Mouse (Mus musculus) forebrain, embryonic 14.5 days (tissue): Measurements from ENCODE around the gene Fam57a. TPM values are rescaled to one million over a fixed set of nuclear protein-coding genes. Genes with fewer than 3 reads are reported as not detected.
A peak's percentile ranks its signal among the peaks of the same experiment; 100 is the strongest.

ENCODE experiments used
- ATAC-seq: fragments of 200-750 bp; cut with Nextera tagmentation; 2 replicates; pipeline ENCODE4 v1.8.0; 2017; ENCODE audit warnings: mild to moderate bottlenecking, moderate library complexity
- DNase-seq: peaks from one replicate; pipeline ENCODE4 v3.0.0-alpha.2; 2015; ENCODE audit warnings: low spot score
- H3K27ac ChIP-seq: fragments of 300-500 bp; sonication (generic); 2 replicates; pipeline ENCODE4 v1.5.1; 2014; ENCODE audit warnings: low read depth, mild to moderate bottlenecking, control low read depth, low read length, moderate library complexity
- H3K27me3 ChIP-seq: fragments of 300-500 bp; sonication (generic); replicated peaks from 2 replicates; pipeline ENCODE4 v1.6.1; 2014; ENCODE audit warnings: low read length, control low read depth, mixed read lengths; ENCODE audit not compliant: control insufficient read depth, insufficient read depth
- H3K36me3 ChIP-seq: fragments of 300-500 bp; sonication (generic); 2 replicates; pipeline ENCODE4 v1.6.1; 2014; ENCODE audit warnings: low read length, control low read depth; ENCODE audit not compliant: control insufficient read depth, insufficient read depth
- H3K4me1 ChIP-seq: fragments of 300-500 bp; sonication (generic); 2 replicates; pipeline ENCODE4 v1.6.1; 2014; ENCODE audit warnings: antibody characterized with exemption, low read length, control low read depth; ENCODE audit not compliant: control insufficient read depth, insufficient read depth
- H3K4me2 ChIP-seq: fragments of 300-500 bp; sonication (generic); 2 replicates; pipeline ENCODE4 v1.6.1; 2014; ENCODE audit warnings: mild to moderate bottlenecking, control low read depth, low read length
- H3K4me3 ChIP-seq: fragments of 300-500 bp; sonication (generic); 2 replicates; pipeline ENCODE4 v1.5.1; 2014; ENCODE audit warnings: low read depth, low read length, control low read depth
- H3K9ac ChIP-seq: fragments of 300-500 bp; sonication (generic); 2 replicates; pipeline ENCODE4 v1.6.1; 2014; ENCODE audit warnings: mild to moderate bottlenecking, low read length, control low read depth, moderate library complexity
- H3K9me3 ChIP-seq: fragments of 300-500 bp; sonication (generic); replicated peaks from 2 replicates; pipeline ENCODE4 v1.6.1; 2016; ENCODE audit warnings: low read length, control low read depth, mixed read lengths; ENCODE audit not compliant: control insufficient read depth
- WGBS: fragments of 180-500 bp; shearing (Covaris S2); extraction: QIAGEN DNeasy Blood & Tissue Kit; methylation state at CpG from one replicate; pipeline ENCODE4 v1.1.7; 2014; 5-methylcytosine and 5-hydroxymethylcytosine counted together
- polyA plus RNA-seq: library from polyadenylated mRNA; unstranded; fragments of >200 nt; fragmentation: Nextera tagmentation; extraction: Ambion mirVana; gene quantifications from 2 replicates; pipeline ENCODE4 v1.2.1, GENCODE M21; 2014

Fam57a gene
- polyA plus RNA-seq, 1 experiment from 2014 or later: 26.1 TPM

DNA sequence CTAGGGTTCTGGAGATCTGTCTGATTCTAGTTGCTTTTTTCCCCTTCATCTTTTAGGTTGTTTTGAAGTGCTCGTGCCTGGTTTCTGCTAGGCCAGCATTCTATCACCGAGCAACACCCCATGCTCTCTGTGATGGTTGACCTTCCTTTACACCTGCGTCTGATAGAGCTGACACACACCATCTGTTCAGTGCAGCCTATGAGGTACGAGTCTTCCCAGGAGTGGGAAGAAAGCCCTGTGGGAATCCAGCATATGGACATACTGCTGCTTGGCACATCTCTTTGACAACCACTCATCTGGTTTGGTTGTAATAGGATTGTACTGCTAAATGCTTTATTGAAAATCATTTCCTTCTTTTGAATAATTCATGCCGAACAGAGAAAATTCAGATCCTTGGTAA lies 9.3 kb upstream of the Fam57a start:
- Histone ChIP-seq H3K4me3 (no peak overlapping the region), H3K9ac (no peak overlapping the region), H3K4me2 (no peak overlapping the region), H3K27me3 (no peaks in the 10 kb centered on the region), H3K4me1 (no peaks in the 10 kb centered on the region), H3K36me3 (peaks cover 28% of the 10 kb centered on the region), H3K9me3 (no peaks in the 10 kb centered on the region), H3K27ac (0 out of 2 replicates have a peak overlapping the region, but pooled peaks have one; percentile 39)
- ATAC-seq (peak; percentile 77), DNase-seq (peak; percentile 69)
- whole genome bisulfite sequencing: 57% methylated on average over 5 of the region's 5 CpGs

DNA sequence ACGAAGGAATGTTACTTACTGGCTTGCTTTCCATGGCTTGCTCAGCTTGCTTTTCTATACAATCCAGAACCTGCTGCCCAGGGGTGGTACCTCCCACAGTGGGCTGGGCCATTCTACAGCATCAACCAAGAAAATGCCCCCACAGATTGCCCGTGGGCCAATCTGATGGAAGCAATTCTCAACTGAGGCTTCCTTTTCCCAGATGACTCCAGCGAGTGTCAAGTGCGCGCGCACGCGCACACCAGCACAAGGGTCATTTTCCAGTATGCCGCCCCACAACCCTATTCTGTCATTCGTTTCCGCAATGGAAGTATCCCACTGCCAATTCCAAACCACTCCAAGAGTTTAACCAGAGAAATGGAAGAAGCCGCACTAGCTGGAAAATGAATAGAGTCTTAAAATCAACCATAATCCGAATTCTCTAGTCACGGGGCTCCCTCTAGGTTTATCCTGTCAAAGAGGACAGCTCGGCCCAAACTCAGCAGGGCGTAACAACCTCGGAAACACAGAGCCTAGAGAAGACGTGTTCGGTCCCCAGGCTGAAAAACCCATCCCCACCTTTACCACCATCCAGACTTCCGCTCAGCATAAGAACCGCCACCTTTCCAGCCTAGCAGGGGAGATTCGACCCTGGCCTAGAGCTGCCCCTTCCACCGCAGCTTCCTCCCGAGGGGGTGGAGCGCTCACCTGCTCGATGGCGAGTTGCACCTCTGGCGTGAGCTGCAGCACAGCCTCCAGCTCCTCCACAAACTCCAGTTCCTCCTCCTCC lies 561 bp upstream of the Fam57a start:
- peak overlapping the region; percentile 82 for H3K4me3 ChIP-seq
- ATAC-seq: peak; percentile 78
- WGBS: 2% methylated on average over 28 of the region's 28 CpGs

DNA sequence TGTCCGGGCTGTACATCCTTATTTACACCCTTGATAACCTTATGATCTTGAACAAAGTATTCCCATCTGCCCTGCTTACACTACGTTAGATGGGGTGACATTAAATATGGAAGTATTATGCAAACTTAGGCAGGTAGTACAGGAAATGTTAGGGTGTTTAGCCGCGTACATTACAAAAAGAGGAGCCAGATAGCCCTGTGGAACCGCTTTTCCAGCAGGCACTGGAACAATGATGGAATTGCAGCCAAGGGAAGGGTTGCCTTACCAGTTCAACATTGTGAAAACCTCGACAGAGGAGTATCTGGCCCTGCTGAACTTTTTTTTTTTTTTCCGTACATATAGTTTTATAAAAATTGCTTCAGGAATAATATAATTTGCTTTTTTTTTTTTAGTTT lies 672 bp downstream of the Fam57a start:
- Histone ChIP-seq H3K9ac (peak overlapping the region; percentile 73), H3K9me3 (no peaks in the 10 kb centered on the region), H3K27me3 (no peaks in the 10 kb centered on the region), H3K27ac (no peak overlapping the region), H3K4me1 (peaks cover 10% of the 10 kb centered on the region), H3K4me2 (peak overlapping the region; percentile 74), H3K36me3 (peaks cover 16% of the 10 kb centered on the region; the same call in 1 of the 2 replicates), H3K4me3 (peak overlapping the region; percentile 82)
- 21% methylated on average over 7 of the region's 7 CpGs for WGBS
- ATAC-seq: no peak
- DNase-seq: no peak

More for the DNA sequence above, 561 bp upstream of the Fam57a start:
- no peaks in the 10 kb centered on the region for H3K9me3 ChIP-seq
- H3K9ac ChIP-seq: peak overlapping the region; percentile 73
- H3K4me1 ChIP-seq: peaks cover 10% of the 10 kb centered on the region
- peak overlapping the region; percentile 40 for H3K27ac ChIP-seq
- H3K4me2 ChIP-seq: peak overlapping the region; percentile 74
- peaks cover 20% of the 10 kb centered on the region for H3K36me3 ChIP-seq
- no peaks in the 10 kb centered on the region for H3K27me3 ChIP-seq
- DNase-seq: peak; percentile 59

DNA sequence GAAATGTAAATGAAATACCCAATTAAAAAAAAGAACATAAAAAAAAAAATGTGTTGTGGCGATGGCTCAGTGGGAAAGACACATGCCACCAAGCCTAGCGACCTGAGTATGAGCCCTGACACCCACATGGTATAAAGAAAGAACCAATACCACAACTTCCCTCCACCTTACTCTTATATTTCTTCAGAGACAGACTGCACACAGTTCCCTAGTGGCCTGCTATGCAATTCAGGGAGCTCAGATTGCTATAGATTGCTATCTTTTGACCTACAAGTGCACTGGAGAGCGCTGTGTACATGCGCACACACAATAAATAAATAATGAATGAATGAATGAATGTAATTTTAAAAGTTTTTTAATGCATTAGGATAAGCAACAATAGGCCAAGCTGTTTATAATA lies 4.3 kb downstream of the Fam57a start:
- WGBS: 90% methylated on average over 4 of the region's 4 CpGs
- Histone ChIP-seq H3K27ac (no peak overlapping the region), H3K4me1 (peaks cover 5% of the 10 kb centered on the region), H3K27me3 (no peaks in the 10 kb centered on the region), H3K36me3 (no peaks in the 10 kb centered on the region), H3K9ac (no peak overlapping the region), H3K4me2 (no peak overlapping the region), H3K9me3 (no peaks in the 10 kb centered on the region), H3K4me3 (no peak overlapping the region)
- no peak for DNase-seq
- no peak for ATAC-seq

DNA sequence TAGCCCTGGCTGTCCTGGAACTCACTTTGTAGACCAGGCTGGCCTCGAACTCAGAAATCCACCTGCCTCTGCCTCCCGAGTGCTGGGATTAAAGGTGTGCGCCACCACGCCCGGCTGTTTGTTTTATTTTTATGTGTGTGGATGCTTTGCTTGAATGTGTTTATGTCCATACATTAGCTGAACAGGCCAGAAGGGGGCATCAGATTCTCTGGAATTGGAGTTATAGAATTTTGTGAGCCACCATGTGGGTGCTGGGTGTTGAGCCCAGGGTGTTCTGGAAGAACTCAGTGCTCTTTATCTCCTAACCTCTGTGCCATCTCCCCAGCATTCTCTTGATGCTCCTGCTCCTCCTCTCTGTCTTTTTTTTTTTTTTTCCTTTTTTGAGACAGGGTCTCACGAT lies 7.4 kb downstream of the Fam57a start:
- H3K4me2 ChIP-seq: no peak overlapping the region
- H3K27me3 ChIP-seq: no peaks in the 10 kb centered on the region
- H3K9me3 ChIP-seq: no peaks in the 10 kb centered on the region
- ATAC-seq (no peak), DNase-seq (no peak)
- no peak overlapping the region for H3K27ac ChIP-seq
- no peak overlapping the region for H3K4me3 ChIP-seq
- H3K36me3 ChIP-seq: no peaks in the 10 kb centered on the region
- H3K4me1 ChIP-seq: no peaks in the 10 kb centered on the region
- H3K9ac ChIP-seq: no peak overlapping the region
- 86% methylated on average over 6 of the region's 6 CpGs for WGBS

DNA sequence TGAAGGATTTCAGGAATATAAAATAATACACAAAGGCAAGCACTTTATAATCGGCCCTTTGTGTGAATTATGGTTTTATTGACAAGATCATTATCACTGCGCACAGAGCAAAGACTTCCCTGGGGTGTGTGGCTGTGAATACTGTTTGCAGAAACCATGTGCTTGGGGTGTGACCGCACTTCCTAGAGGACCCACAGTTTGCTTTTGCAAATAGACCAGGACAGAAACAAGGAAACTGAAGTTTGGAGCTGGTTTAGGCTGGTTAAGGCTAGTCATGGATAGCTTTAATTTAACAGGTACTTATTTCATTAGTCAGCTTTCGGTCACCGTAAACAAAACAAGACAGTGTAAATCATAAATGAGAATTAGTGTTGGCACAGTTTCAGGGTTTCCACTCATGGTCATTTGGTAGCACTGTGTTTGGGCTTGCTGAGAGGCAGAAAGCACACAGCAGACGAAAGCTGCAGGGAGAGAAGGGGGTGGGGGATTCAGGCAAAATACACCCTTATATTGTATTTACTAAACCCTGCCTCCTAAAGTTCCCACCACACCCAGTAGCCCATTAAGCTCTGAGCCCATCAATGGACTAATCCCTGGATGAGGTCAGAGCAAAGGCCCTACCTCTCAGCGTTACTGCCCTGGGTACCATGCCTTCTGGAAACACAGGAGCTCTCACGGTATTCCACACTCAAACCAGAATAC lies 17.0 kb downstream of the Fam57a start:
- 54% methylated on average over 8 of the region's 8 CpGs for WGBS
- Histone ChIP-seq H3K9me3 (no peaks in the 10 kb centered on the region), H3K9ac (no peak overlapping the region), H3K27me3 (no peaks in the 10 kb centered on the region), H3K4me3 (no peak overlapping the region), H3K4me1 (no peaks in the 10 kb centered on the region), H3K36me3 (no peaks in the 10 kb centered on the region), H3K27ac (no peak overlapping the region), H3K4me2 (no peak overlapping the region)
- DNase-seq (no peak), ATAC-seq (no peak)

DNA sequence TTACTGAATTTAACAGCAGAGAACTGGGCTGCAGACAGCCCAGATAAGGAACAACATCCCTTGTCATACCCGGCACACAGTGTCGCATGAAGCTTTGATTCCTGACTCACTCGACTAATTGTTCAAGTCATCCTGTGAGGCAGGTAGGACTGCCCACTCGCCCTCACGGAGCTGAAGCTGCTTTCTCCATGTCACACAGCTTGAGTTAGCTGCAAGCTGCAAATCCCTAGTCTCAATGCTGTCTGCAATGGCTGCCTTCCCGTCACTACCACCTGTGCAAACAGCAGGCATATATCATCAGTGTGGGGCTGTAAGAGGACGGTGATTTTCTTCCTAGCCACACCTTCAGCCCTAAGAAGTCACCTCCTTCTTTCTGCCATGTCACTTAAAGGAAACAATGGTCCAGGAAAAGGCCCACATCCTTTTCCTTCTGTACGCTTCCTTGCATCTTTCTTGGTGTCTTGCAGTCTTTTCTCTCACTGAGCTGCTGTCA lies 17.6 kb downstream of the Fam57a start:
- no peak overlapping the region for H3K9ac ChIP-seq

DNA sequence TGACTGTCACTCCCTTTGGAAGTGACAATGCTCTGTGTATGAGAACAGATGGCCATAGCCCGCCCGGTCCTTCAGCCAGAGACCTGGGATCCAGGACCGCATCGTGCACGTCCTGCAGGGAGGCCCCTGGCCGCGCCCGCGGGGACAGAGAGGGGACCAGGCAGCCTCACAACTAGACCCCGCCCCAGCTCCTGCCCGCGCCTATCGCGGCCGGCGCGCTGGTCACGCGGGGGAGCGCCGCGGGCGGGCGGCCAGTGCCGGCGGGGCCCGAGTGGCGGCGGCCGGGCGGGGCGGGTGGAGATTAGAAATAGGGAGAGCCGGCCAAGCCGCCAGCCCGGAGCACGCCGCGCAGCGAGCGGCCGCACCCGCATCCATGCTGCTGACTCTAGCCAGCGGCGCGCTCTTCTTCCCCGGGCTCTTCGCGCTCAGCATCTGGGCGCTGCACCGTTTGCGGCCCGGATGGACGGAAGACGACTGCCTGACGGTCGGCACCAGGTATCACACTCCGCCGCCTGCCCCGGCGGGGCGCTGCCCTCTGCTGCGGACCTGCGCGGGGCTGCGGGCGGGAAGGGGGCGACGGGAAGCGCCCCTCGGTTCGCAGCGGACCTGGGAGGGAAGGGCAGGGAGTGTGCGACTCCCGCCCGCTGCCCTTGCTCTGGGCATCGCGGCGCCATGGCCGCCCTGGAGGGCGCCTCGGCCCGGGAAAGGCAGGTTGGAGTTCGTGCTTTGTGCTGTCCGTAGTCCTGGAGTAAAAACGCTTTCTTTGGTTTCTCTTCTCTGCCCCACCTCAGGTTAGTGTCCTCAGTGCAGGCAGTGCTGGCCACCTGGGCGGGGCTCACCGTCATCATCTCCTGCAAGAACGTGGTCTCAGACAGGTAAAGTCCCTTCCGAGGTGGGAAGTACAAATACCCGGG lies 22.5 kb downstream of the Fam57a start:
- Histone ChIP-seq H3K9ac (peak overlapping the region; percentile 94), H3K4me1 (no peaks in the 10 kb centered on the region)
- ATAC-seq: peak; percentile 99

More for the DNA sequence above, 17.6 kb downstream of the Fam57a start:
- Histone ChIP-seq H3K27ac (no peak overlapping the region), H3K4me2 (no peak overlapping the region), H3K4me1 (no peaks in the 10 kb centered on the region), H3K9me3 (no peaks in the 10 kb centered on the region), H3K4me3 (no peak overlapping the region), H3K36me3 (no peaks in the 10 kb centered on the region), H3K27me3 (no peaks in the 10 kb centered on the region)
- no peak for DNase-seq
- 42% methylated on average over 8 of the region's 8 CpGs for WGBS
- no peak for ATAC-seq

More for the DNA sequence above, 22.5 kb downstream of the Fam57a start:
- H3K9me3 ChIP-seq: no peaks in the 10 kb centered on the region
- H3K4me3 ChIP-seq: peak overlapping the region; percentile 94
- peaks cover 24% of the 10 kb centered on the region for H3K36me3 ChIP-seq
- H3K27ac ChIP-seq: peak overlapping the region; percentile 75
- DNase-seq: peak; percentile 87
- under 1% methylated on average over 65 of the region's 90 CpGs for WGBS
- no peaks in the 10 kb centered on the region for H3K27me3 ChIP-seq
- peak overlapping the region; percentile 97 for H3K4me2 ChIP-seq
